Mouse (Mus musculus): Measurements from ENCODE around the gene Nr1h5. TPM values are rescaled to one million over a fixed set of nuclear protein-coding genes. Genes with fewer than 3 reads are reported as not detected.

Gene Nr1h5
- total RNA-seq, 2 experiments from 2014 or later, result not detected

DNA sequence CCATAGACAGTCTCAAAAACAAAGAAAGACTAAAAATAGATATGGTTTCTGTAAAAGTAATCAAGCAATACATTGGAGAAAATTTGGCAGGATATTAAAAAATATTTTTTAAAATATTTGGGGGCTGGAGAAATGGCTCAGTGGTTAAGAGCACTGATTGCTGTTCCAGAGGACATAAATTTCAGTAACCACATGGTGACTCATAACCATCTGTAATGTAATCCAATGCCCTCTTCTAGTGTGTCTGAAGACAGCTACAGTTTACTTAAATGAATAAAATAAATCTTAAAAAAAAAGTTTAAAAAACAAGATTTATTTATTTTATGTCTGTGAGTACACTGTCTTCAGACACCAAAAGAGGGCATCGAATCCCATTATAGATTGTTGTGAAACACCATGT is 64.8 kb downstream of the Nr1h5 start:
- intact Hi-C loops (cut with DNase I), result no loop called here
- DNase-seq, result no peak

Other genes with a start within 250 kb of the Nr1h5 start
- gene Tspan2, start 229.6 kb downstream of the Nr1h5 start, total RNA-seq (2021), result 1 to 10 TPM; 4.4 to 4.9 TPM
- gene Tshb, start 181.4 kb downstream of the Nr1h5 start, total RNA-seq (2021), result not detected
- gene Sycp1, start 28.0 kb downstream of the Nr1h5 start, total RNA-seq (2021), result not detected
- 10 to 100 TPM; 37.0 to 46.1 TPM for gene Sike1, start 31.6 kb upstream of the Nr1h5 start, total RNA-seq (2021)
- 100 to 1,000 TPM; 843 to 962 TPM for gene Csde1, start 56.3 kb upstream of the Nr1h5 start, total RNA-seq (2021)
- 10 to 100 TPM; 42.0 to 49.4 TPM for gene Nras, start 94.2 kb upstream of the Nr1h5 start, total RNA-seq (2021)
- 1,000 to 10,000 TPM; 1,190 to 1,255 TPM for gene Ampd1, start 109.9 kb upstream of the Nr1h5 start, total RNA-seq (2021)
- 1 to 10 TPM; 2.0 to 2.5 TPM for gene Dennd2c, start 138.5 kb upstream of the Nr1h5 start, total RNA-seq (2021)
- gene Bcas2, start 207.5 kb upstream of the Nr1h5 start, total RNA-seq (2021), result 10 to 100 TPM; 37.2 to 43.8 TPM

Measured in gastrocnemius, postnatal 36 days (tissue).